Mouse (Mus musculus): Measurements from ENCODE around the gene Mtfp1. TPM values are rescaled to one million over a fixed set of nuclear protein-coding genes. Genes with fewer than 3 reads are reported as not detected.
A peak's percentile ranks its signal among the peaks of the same experiment; 100 is the strongest.
"Not testable (repeated sequence)": the region's sequence is repeated elsewhere in the genome, so short reads cannot be mapped to it uniquely, and the experiment has no call there.

Mtfp1 gene
- polyA plus RNA-seq, 1 experiment, result 11.6 TPM

DNA sequence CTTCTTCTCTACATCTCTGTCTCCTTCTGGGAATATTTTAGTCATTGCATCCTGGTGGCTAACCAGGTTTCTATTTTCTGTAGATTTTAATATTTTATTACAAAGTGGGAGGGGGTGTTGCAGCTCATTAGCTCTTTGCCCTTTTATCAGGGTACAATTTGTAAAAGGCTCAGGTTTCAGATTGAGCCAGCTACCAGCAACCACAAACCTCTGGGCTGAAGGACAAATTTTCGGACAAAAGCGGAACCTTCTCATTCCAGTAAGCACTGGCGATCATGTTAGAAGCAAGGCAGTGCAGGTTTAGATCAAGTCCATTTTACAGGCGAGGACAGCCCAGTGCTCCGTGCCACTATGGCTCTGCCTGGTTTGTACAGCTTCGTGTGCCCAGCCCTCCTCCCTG lies 39.2 kb upstream of the Mtfp1 start:
- Histone ChIP-seq H3K27ac (ENCODE audit: control insufficient read depth, insufficient read depth, low read length) (no peak overlapping the region), H3K4me1 (replicated peaks; ENCODE audit: control insufficient read depth, insufficient read depth, low read length) (peaks cover 10% of the 10 kb centered on the region), H3K27me3 (ENCODE audit: control insufficient read depth, insufficient read depth, low read length) (no peaks in the 10 kb centered on the region), H3K36me3 (ENCODE audit: control insufficient read depth, insufficient read depth, low read length) (no peaks in the 10 kb centered on the region), H3K4me3 (ENCODE audit: control insufficient read depth, insufficient read depth, low read length) (no peak overlapping the region)
- WGBS, result 55% methylated on average over 6 of the region's 6 CpGs
- no peak for DNase-seq
- TF ChIP-seq CTCF (IDR thresholded peaks at IDR 0.05; ENCODE audit: borderline replicate concordance, control insufficient read depth, extremely low read depth, insufficient read depth, low read length, poor library complexity), result no peak
- no peak for TF ChIP-seq POLR2A (IDR thresholded peaks at IDR 0.05; ENCODE audit: control insufficient read depth, extremely low read depth, insufficient read depth, low read length, poor library complexity)

GRCm38 (mm10) chr11:4133450-4133849 lies 38.2 kb upstream of the Mtfp1 start:
- WGBS, result 77% methylated on average over 3 of the region's 3 CpGs
- Histone ChIP-seq H3K4me1 (replicated peaks; ENCODE audit: control insufficient read depth, insufficient read depth, low read length) (peaks cover 10% of the 10 kb centered on the region), H3K4me3 (ENCODE audit: control insufficient read depth, insufficient read depth, low read length) (no peak overlapping the region), H3K27me3 (ENCODE audit: control insufficient read depth, insufficient read depth, low read length) (no peaks in the 10 kb centered on the region), H3K36me3 (ENCODE audit: control insufficient read depth, insufficient read depth, low read length) (no peaks in the 10 kb centered on the region), H3K27ac (ENCODE audit: control insufficient read depth, insufficient read depth, low read length) (no peak overlapping the region)
- TF ChIP-seq CTCF (IDR thresholded peaks at IDR 0.05; ENCODE audit: borderline replicate concordance, control insufficient read depth, extremely low read depth, insufficient read depth, low read length, poor library complexity) (no peak), POLR2A (IDR thresholded peaks at IDR 0.05; ENCODE audit: control insufficient read depth, extremely low read depth, insufficient read depth, low read length, poor library complexity) (no peak)
- peak; percentile 34 for DNase-seq

- H3K36me3 ChIP-seq (ENCODE audit: control insufficient read depth, insufficient read depth, low read length); H3K27me3 ChIP-seq (ENCODE audit: control insufficient read depth, insufficient read depth, low read length); DNase-seq; H3K4me1 ChIP-seq (replicated peaks; ENCODE audit: control insufficient read depth, insufficient read depth, low read length); H3K27ac ChIP-seq (ENCODE audit: control insufficient read depth, insufficient read depth, low read length); H3K4me3 ChIP-seq (ENCODE audit: control insufficient read depth, insufficient read depth, low read length): not testable (repeated sequence)
- WGBS, result 96% methylated on average over 4 of the region's 4 CpGs
Measured at GRCm38 (mm10) chr11:4128461-4128860, 33.2 kb upstream of the Mtfp1 start.

DNA sequence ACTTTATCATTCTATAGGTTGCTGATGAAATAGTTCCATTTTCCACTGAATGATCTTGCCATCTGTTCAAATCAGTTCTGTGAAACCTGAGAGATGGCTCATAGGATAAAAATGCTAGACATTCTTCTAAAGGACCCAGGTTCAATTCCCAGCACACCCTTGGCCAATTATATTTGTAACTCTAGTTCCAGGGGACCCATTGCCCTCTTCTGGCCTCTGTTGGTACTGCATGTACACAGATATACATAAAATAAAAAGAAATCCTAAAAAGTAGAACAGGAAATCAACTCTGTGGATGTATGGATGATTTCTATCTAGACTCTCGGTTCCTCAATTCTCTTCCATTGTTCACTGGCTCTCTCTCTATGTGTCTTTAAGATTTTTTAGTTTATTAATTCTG lies 31.8 kb upstream of the Mtfp1 start:
- H3K4me3 ChIP-seq (ENCODE audit: control insufficient read depth, insufficient read depth, low read length), result no peak overlapping the region
- no peaks in the 10 kb centered on the region for H3K36me3 ChIP-seq (ENCODE audit: control insufficient read depth, insufficient read depth, low read length)
- no peak for DNase-seq
- H3K4me1 ChIP-seq (replicated peaks; ENCODE audit: control insufficient read depth, insufficient read depth, low read length), result peaks cover 9% of the 10 kb centered on the region
- TF ChIP-seq CTCF (IDR thresholded peaks at IDR 0.05; ENCODE audit: borderline replicate concordance, control insufficient read depth, extremely low read depth, insufficient read depth, low read length, poor library complexity), result no peak
- no peak for TF ChIP-seq POLR2A (IDR thresholded peaks at IDR 0.05; ENCODE audit: control insufficient read depth, extremely low read depth, insufficient read depth, low read length, poor library complexity)
- no peak overlapping the region for H3K27ac ChIP-seq (ENCODE audit: control insufficient read depth, insufficient read depth, low read length)
- no peaks in the 10 kb centered on the region for H3K27me3 ChIP-seq (ENCODE audit: control insufficient read depth, insufficient read depth, low read length)
- WGBS, result 93% methylated on average over 1 of the region's 1 CpGs

DNA sequence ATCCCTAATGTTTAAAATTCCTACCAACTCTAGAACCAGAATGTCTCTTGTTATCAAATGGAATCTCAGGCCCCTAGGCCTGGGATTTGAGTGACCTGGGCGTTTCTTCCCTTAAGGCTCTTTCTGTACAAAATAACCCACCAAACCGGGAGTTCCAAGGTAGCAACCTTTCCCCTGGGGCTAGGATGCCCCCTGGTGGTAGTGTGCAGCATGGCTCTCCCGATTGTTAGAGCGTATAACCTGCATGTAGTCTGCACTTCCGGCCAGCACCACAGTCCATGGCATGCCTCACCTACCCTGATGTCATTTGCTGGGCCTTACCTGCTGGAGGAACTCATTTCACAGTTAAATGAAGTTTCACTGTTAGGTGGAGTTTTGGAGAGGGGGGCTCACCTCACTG lies 28.7 kb upstream of the Mtfp1 start:
- Histone ChIP-seq H3K27ac (ENCODE audit: control insufficient read depth, insufficient read depth, low read length) (no peak overlapping the region), H3K36me3 (ENCODE audit: control insufficient read depth, insufficient read depth, low read length) (no peaks in the 10 kb centered on the region), H3K4me1 (replicated peaks; ENCODE audit: control insufficient read depth, insufficient read depth, low read length) (peaks cover 9% of the 10 kb centered on the region), H3K4me3 (ENCODE audit: control insufficient read depth, insufficient read depth, low read length) (no peak overlapping the region), H3K27me3 (ENCODE audit: control insufficient read depth, insufficient read depth, low read length) (peaks cover under 1% of the 10 kb centered on the region; the same call in 1 of the 2 replicates)
- WGBS, result 82% methylated on average over 5 of the region's 5 CpGs
- TF ChIP-seq POLR2A (IDR thresholded peaks at IDR 0.05; ENCODE audit: control insufficient read depth, extremely low read depth, insufficient read depth, low read length, poor library complexity) (no peak), CTCF (IDR thresholded peaks at IDR 0.05; ENCODE audit: borderline replicate concordance, control insufficient read depth, extremely low read depth, insufficient read depth, low read length, poor library complexity) (no peak)
- DNase-seq, result peak; percentile 14

- H3K4me3 ChIP-seq (ENCODE audit: control insufficient read depth, insufficient read depth, low read length), result no peak within 1 kb of the TSS
- no peaks in the 10 kb centered on the region for H3K36me3 ChIP-seq (ENCODE audit: control insufficient read depth, insufficient read depth, low read length)
- H3K4me1 ChIP-seq (replicated peaks; ENCODE audit: control insufficient read depth, insufficient read depth, low read length), result peaks cover 13% of the 10 kb centered on the region
- TF ChIP-seq CTCF (IDR thresholded peaks at IDR 0.05; ENCODE audit: borderline replicate concordance, control insufficient read depth, extremely low read depth, insufficient read depth, low read length, poor library complexity) (no peak), POLR2A (IDR thresholded peaks at IDR 0.05; ENCODE audit: control insufficient read depth, extremely low read depth, insufficient read depth, low read length, poor library complexity) (no peak)
- DNase-seq, result peak; percentile 33
- no peak within 1 kb of the TSS for H3K27ac ChIP-seq (ENCODE audit: control insufficient read depth, insufficient read depth, low read length)
- WGBS, result 63% methylated on average over 10 of the region's 10 CpGs
- H3K27me3 ChIP-seq (ENCODE audit: control insufficient read depth, insufficient read depth, low read length), result peaks cover 8% of the 10 kb centered on the region; the same call in 1 of the 2 replicates
Measured at GRCm38 (mm10) chr11:4122742-4123579, 27.7 kb upstream of the Mtfp1 start, which contains the start of gene Sec14l2. Sec14l2 (minus strand) TSS chr11:4123415.

All from thymus, adult 2 months (tissue).